Mouse (Mus musculus) megakaryocyte progenitor cell, adult 5-6 weeks (primary cell): ENCODE measurements around the gene Mtx1. TPM values are rescaled to one million over a fixed set of nuclear protein-coding genes. Genes with fewer than 3 reads are reported as not detected.

ENCODE experiments used
- ATAC-seq: replicated peaks from 2 replicates; pipeline ENCODE4 v1.8.0; 2016; ENCODE audit warnings: mild to moderate bottlenecking, moderate TSS enrichment, inconsistent platforms; ENCODE audit not compliant: poor library complexity
- total RNA-seq, 2 experiments: library from RNA; stranded (forward) in 1 of 2; stranded (reverse) in 1 of 2; fragments of 157-497, 149-512 nt in 1 of 2; fragments of 200-1000 nt in 1 of 2; gene quantifications; 2 replicates each; pipeline versions ENCODE4 v1.2.3 to v1.2.4; 2015 to 2017

Gene Mtx1
- total RNA-seq, 2 experiments from 2014 or later, result 95.2 to 95.6 TPM

DNA sequence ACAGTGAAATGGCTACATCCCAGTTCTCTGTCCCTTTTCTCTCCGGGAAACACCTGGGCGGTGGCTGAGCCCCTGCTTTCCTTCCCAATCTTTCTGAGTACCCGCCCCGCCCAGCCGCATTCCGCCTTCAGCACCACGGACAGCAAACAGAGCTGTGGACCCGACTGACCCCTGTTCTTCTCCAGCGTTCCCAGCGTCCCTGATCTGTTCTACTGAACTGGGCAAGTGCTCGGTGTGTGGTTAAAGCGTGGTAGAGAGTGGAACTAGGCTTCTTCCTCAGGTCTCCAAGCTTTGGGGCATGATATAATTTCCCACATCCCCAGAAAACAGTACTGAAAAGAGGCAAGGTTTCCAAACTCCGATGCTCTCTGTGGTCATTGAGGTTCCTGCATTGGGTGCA is 67.7 kb downstream of the Mtx1 start:
- ATAC-seq, result peak; percentile 70

Other genes starting within 250 kb of the Mtx1 start
- gene Rusc1, start 133.8 kb downstream of the Mtx1 start, total RNA-seq (2015), result 21.6 and 23.4 TPM in 2 replicates
- 16.4 and 18.2 TPM in 2 replicates for gene Rusc1, start 133.8 kb downstream of the Mtx1 start, total RNA-seq (2017)
- gene Gm43738, start 126.0 kb downstream of the Mtx1 start, total RNA-seq (2015), result not detected in 2 replicates
- not detected in 2 replicates for gene Gm43738, start 126.0 kb downstream of the Mtx1 start, total RNA-seq (2017)
- gene Fdps, start 125.1 kb downstream of the Mtx1 start, total RNA-seq (2015), result 99.4 and 118 TPM in 2 replicates
- 238 and 251 TPM in 2 replicates for gene Fdps, start 125.1 kb downstream of the Mtx1 start, total RNA-seq (2017)
- gene Pklr, start 90.9 kb downstream of the Mtx1 start, total RNA-seq (2015), result 8.0 and 12.1 TPM in 2 replicates
- gene Pklr, start 90.9 kb downstream of the Mtx1 start, total RNA-seq (2017), result 9.6 and 16.7 TPM in 2 replicates
- 0.24 and 0.42 TPM in 2 replicates for gene Hcn3, start 66.9 kb downstream of the Mtx1 start, total RNA-seq (2015)
- 0.27 and 0.67 TPM in 2 replicates for gene Hcn3, start 66.9 kb downstream of the Mtx1 start, total RNA-seq (2017)
- 51.1 and 53.8 TPM in 2 replicates for gene Clk2, start 62.3 kb downstream of the Mtx1 start, total RNA-seq (2015)
- gene Clk2, start 62.3 kb downstream of the Mtx1 start, total RNA-seq (2017), result 69.3 and 75.9 TPM in 2 replicates
- 92.5 and 93.9 TPM in 2 replicates for gene Scamp3, start 49.6 kb downstream of the Mtx1 start, total RNA-seq (2015)
- 33.4 and 37.2 TPM in 2 replicates for gene Scamp3, start 49.6 kb downstream of the Mtx1 start, total RNA-seq (2017)
- gene Fam189b, start 43.9 kb downstream of the Mtx1 start, total RNA-seq (2015), result 14.3 and 18.0 TPM in 2 replicates
- gene Fam189b, start 43.9 kb downstream of the Mtx1 start, total RNA-seq (2017), result 2.3 and 5.2 TPM in 2 replicates
- 52.8 and 60.0 TPM in 2 replicates for gene Gba, start 24.2 kb downstream of the Mtx1 start, total RNA-seq (2015)
- gene Gba, start 24.2 kb downstream of the Mtx1 start, total RNA-seq (2017), result 51.4 and 55.8 TPM in 2 replicates
- gene Thbs3, start 11.9 kb downstream of the Mtx1 start, total RNA-seq (2015), result not detected in 2 replicates
- 0.42 TPM in 1 of 2 replicates, not detected in the other for gene Thbs3, start 11.9 kb downstream of the Mtx1 start, total RNA-seq (2017)
- gene Muc1, start 2.0 kb upstream of the Mtx1 start, total RNA-seq (2015), result 0.44 TPM in 1 of 2 replicates, not detected in the other
- not detected in 2 replicates for gene Muc1, start 2.0 kb upstream of the Mtx1 start, total RNA-seq (2017)
- gene Krtcap2, start 18.9 kb upstream of the Mtx1 start, total RNA-seq (2015), result 284 and 290 TPM in 2 replicates
- 294 and 304 TPM in 2 replicates for gene Krtcap2, start 18.9 kb upstream of the Mtx1 start, total RNA-seq (2017)
- 1.2 and 1.5 TPM in 2 replicates for gene Trim46, start 19.2 kb upstream of the Mtx1 start, total RNA-seq (2015)
- gene Trim46, start 19.2 kb upstream of the Mtx1 start, total RNA-seq (2017), result 0.12 and 0.91 TPM in 2 replicates
- gene Dpm3, start 32.3 kb upstream of the Mtx1 start, total RNA-seq (2015), result 84.4 and 101 TPM in 2 replicates
- 80.4 and 135 TPM in 2 replicates for gene Dpm3, start 32.3 kb upstream of the Mtx1 start, total RNA-seq (2017)
- 70.1 and 72.0 TPM in 2 replicates for gene Slc50a1, start 43.5 kb upstream of the Mtx1 start, total RNA-seq (2015)
- gene Slc50a1, start 43.5 kb upstream of the Mtx1 start, total RNA-seq (2017), result 49.4 and 65.0 TPM in 2 replicates
- gene Efna1, start 54.1 kb upstream of the Mtx1 start, total RNA-seq (2015), result 0.62 TPM in 1 of 2 replicates, not detected in the other
- 0.17 TPM in 1 of 2 replicates, not detected in the other for gene Efna1, start 54.1 kb upstream of the Mtx1 start, total RNA-seq (2017)
- not detected in 2 replicates for gene Efna3, start 95.9 kb upstream of the Mtx1 start, total RNA-seq (2015)
- gene Efna3, start 95.9 kb upstream of the Mtx1 start, total RNA-seq (2017), result not detected in 2 replicates
- 0.17 and 0.64 TPM in 2 replicates for gene Efna4, start 110.9 kb upstream of the Mtx1 start, total RNA-seq (2015)
- gene Efna4, start 110.9 kb upstream of the Mtx1 start, total RNA-seq (2017), result 0.27 TPM in 1 of 2 replicates, not detected in the other
- gene Adam15, start 122.9 kb upstream of the Mtx1 start, total RNA-seq (2015), result 35.8 and 53.0 TPM in 2 replicates
- gene Adam15, start 122.9 kb upstream of the Mtx1 start, total RNA-seq (2017), result 38.7 and 49.8 TPM in 2 replicates
- not detected in 2 replicates for gene Dcst2, start 134.9 kb upstream of the Mtx1 start, total RNA-seq (2015)
- not detected in 2 replicates for gene Dcst2, start 134.9 kb upstream of the Mtx1 start, total RNA-seq (2017)
- not detected in 2 replicates for gene Dcst1, start 138.2 kb upstream of the Mtx1 start, total RNA-seq (2015)
- not detected in 2 replicates for gene Dcst1, start 138.2 kb upstream of the Mtx1 start, total RNA-seq (2017)
- 3.8 and 5.7 TPM in 2 replicates for gene Zbtb7b, start 167.7 kb upstream of the Mtx1 start, total RNA-seq (2015)
- gene Zbtb7b, start 167.7 kb upstream of the Mtx1 start, total RNA-seq (2017), result 9.1 and 17.4 TPM in 2 replicates
- 1.5 and 2.7 TPM in 2 replicates for gene Lenep, start 175.7 kb upstream of the Mtx1 start, total RNA-seq (2015)
- 0.21 and 2.6 TPM in 2 replicates for gene Lenep, start 175.7 kb upstream of the Mtx1 start, total RNA-seq (2017)
- 9.4 and 11.3 TPM in 2 replicates for gene Flad1, start 184.8 kb upstream of the Mtx1 start, total RNA-seq (2015)
- 12.5 and 18.7 TPM in 2 replicates for gene Flad1, start 184.8 kb upstream of the Mtx1 start, total RNA-seq (2017)
- 268 TPM in 2 replicates for gene Cks1b, start 191.3 kb upstream of the Mtx1 start, total RNA-seq (2015)
- 171 and 192 TPM in 2 replicates for gene Cks1b, start 191.3 kb upstream of the Mtx1 start, total RNA-seq (2017)
- 41.4 and 42.8 TPM in 2 replicates for gene Shc1, start 191.4 kb upstream of the Mtx1 start, total RNA-seq (2015)
- gene Shc1, start 191.4 kb upstream of the Mtx1 start, total RNA-seq (2017), result 49.6 and 52.8 TPM in 2 replicates
- gene Pygo2, start 203.1 kb upstream of the Mtx1 start, total RNA-seq (2015), result 18.9 and 25.2 TPM in 2 replicates
- gene Pygo2, start 203.1 kb upstream of the Mtx1 start, total RNA-seq (2017), result 11.8 and 12.8 TPM in 2 replicates
- gene Pbxip1, start 209.6 kb upstream of the Mtx1 start, total RNA-seq (2015), result 5.2 and 6.1 TPM in 2 replicates
- 13.4 and 15.0 TPM in 2 replicates for gene Pbxip1, start 209.6 kb upstream of the Mtx1 start, total RNA-seq (2017)
- gene Pmvk, start 227.5 kb upstream of the Mtx1 start, total RNA-seq (2015), result 14.7 and 14.8 TPM in 2 replicates
- 18.8 and 25.3 TPM in 2 replicates for gene Pmvk, start 227.5 kb upstream of the Mtx1 start, total RNA-seq (2017)